Mouse (Mus musculus): ENCODE data around the gene Maml3. TPM values are rescaled to one million over a fixed set of nuclear protein-coding genes. Genes with fewer than 3 reads are reported as not detected.
A peak's percentile ranks its signal among the peaks of the same experiment; 100 is the strongest.

Gene Maml3
- polyA plus RNA-seq, 1 experiment: 3.1 TPM

DNA sequence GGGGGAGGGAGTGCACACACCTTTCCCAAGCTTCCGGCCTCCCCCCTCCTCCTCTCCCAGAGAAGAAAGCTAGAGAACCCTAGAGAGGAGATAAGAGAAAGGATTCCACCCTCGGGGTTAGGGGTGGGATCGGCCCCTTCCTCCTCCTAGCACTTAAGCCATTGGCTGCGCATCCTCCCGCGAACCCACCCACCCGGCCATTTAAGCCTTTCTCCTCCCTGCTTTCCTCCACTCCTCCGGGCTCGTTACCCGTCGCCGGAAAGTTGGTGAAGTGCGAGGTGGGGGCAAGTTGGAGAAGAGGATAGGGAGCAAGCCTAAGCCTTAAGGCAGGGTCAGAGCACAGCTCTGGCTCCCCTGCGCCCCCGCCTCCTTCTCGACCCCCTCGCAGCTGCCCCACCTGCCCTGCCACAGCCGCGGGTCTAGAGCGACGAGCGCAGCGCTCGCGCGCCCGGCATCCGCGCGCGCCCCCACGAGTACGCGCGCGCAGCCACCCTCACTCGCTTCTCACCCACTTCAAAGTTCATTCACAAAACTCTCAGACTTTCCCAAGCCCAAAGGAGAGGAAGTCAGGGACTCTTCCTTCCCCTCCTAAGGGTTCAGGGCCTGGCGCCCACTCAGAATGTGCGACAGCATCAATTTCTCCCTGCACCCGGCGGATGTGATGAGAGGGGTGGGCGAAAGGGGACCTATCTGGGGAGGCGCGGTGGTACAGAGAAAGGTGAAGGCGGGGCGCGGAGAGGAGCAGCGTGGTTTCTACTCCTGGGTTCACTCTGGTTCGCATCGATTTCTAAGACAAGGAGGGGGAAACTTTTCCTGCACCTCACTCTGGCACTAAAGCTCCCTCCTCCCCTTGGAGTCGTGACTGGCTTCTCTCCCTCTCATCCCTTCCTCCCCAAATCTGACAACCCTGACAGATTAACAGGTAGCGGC is 2.0 kb downstream of the Maml3 start:
- no peaks in the 10 kb centered on the region for H3K36me3 ChIP-seq (ENCODE audit: control insufficient read depth, insufficient read depth)
- no peaks in the 10 kb centered on the region for H3K27me3 ChIP-seq (ENCODE audit: control insufficient read depth, insufficient read depth, insufficient read length)
- H3K4me2 ChIP-seq (ENCODE audit: low read depth): peak overlapping the region; percentile 88
- peak overlapping the region; percentile 97 for H3K4me3 ChIP-seq
- TF ChIP-seq USF1 (IDR thresholded peaks at IDR 0.05; ENCODE audit: low read depth) (no peak), POLR2AphosphoS2 (IDR thresholded peaks at IDR 0.05; ENCODE audit: insufficient read length, low read depth) (peak; percentile 92), SRF (IDR thresholded peaks at IDR 0.05; ENCODE audit: control insufficient read depth, insufficient read length, low read depth) (no peak), REST (IDR thresholded peaks at IDR 0.05; ENCODE audit: insufficient read depth, insufficient read length) (no peak), MAX (IDR thresholded peaks at IDR 0.05; ENCODE audit: low read depth) (no peak), MYOG (IDR thresholded peaks at IDR 0.05; ENCODE audit: control insufficient read depth in 1 of 3, insufficient read depth in 1 of 3, insufficient read length in 2 of 3, low read depth in 2 of 3) (peak in 2 of 3 experiments; percentile 44 to 74), CEBPB (IDR thresholded peaks at IDR 0.05; ENCODE audit: insufficient read depth, poor library complexity, severe bottlenecking) (no peak), MYOD1 (IDR thresholded peaks at IDR 0.05; ENCODE audit: control insufficient read depth in 1 of 3, insufficient read length in 2 of 3, low read depth in 2 of 3) (peak in 1 of 3 experiments; percentile 66), POLR2A (IDR thresholded peaks at IDR 0.05; ENCODE audit: insufficient read length, low read depth) (peak; percentile 80), TCF12 (IDR thresholded peaks at IDR 0.05; ENCODE audit: insufficient read depth, poor library complexity, severe bottlenecking) (no peak), E2F4 (IDR thresholded peaks at IDR 0.05; ENCODE audit: insufficient read depth) (no peak), TCF3 (IDR thresholded peaks at IDR 0.05; ENCODE audit: insufficient read length, low read depth) (no peak)
- H3ac ChIP-seq (ENCODE audit: control insufficient read depth, insufficient read length): peak overlapping the region; percentile 94
- H3K79me2 ChIP-seq (ENCODE audit: control insufficient read depth, insufficient read depth): peaks cover 41% of the 10 kb centered on the region

DNA sequence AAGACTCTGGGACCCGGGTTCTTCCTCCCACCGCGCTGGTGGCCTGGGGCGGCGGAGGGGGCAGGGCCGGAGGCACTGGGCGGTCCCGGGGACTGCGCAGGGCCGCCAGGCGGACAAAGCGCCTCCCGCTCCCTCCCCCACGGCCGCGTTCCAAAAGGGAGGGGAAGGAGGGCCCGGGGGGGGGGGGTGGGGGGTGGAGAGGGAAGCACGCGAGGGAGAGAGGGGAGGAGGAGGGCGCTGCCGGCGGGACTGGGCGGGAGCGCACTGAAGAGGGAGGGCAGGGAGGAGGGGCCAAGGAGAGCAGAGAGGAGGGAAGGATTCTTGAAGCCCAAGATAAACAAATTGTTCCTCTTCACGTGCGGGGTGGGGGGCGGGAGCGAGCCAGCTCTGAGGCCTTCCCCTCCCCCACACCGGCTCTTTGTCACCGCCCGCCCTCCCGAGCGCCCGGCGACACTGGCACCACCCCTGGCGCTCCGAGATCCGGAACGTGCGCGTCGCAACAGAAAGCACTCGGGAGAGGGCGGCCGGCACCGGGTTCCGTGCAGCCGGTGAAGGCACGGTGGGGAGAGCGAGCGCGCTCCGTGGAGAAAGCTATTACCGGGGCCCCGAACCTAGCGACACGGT is 2.8 kb downstream of the Maml3 start:
- Histone ChIP-seq H3K79me2 (ENCODE audit: control insufficient read depth, insufficient read depth) (peaks cover 49% of the 10 kb centered on the region), H3ac (ENCODE audit: control insufficient read depth, insufficient read length) (peak overlapping the region; percentile 94), H3K4me2 (ENCODE audit: low read depth) (peak overlapping the region; percentile 99), H3K4me3 (peak overlapping the region; percentile 97), H3K27me3 (ENCODE audit: control insufficient read depth, insufficient read depth, insufficient read length) (no peaks in the 10 kb centered on the region), H3K36me3 (ENCODE audit: control insufficient read depth, insufficient read depth) (no peaks in the 10 kb centered on the region)
- TF ChIP-seq MYOD1 (IDR thresholded peaks at IDR 0.05; ENCODE audit: control insufficient read depth in 1 of 3, insufficient read length in 2 of 3, low read depth in 2 of 3): peak in 1 of 3 experiments; percentile 24
- no peak for TF ChIP-seq TCF3 (IDR thresholded peaks at IDR 0.05; ENCODE audit: insufficient read length, low read depth)
- no peak for TF ChIP-seq USF1 (IDR thresholded peaks at IDR 0.05; ENCODE audit: low read depth)
- no peak for TF ChIP-seq CEBPB (IDR thresholded peaks at IDR 0.05; ENCODE audit: insufficient read depth, poor library complexity, severe bottlenecking)
- peak; percentile 30 for TF ChIP-seq POLR2AphosphoS2 (IDR thresholded peaks at IDR 0.05; ENCODE audit: insufficient read length, low read depth)
- peak; percentile 54 for TF ChIP-seq POLR2A (IDR thresholded peaks at IDR 0.05; ENCODE audit: insufficient read length, low read depth)
- TF ChIP-seq REST (IDR thresholded peaks at IDR 0.05; ENCODE audit: insufficient read depth, insufficient read length): no peak
- TF ChIP-seq TCF12 (IDR thresholded peaks at IDR 0.05; ENCODE audit: insufficient read depth, poor library complexity, severe bottlenecking): no peak
- peak in 1 of 3 experiments; percentile 43 for TF ChIP-seq MYOG (IDR thresholded peaks at IDR 0.05; ENCODE audit: control insufficient read depth in 1 of 3, insufficient read depth in 1 of 3, insufficient read length in 2 of 3, low read depth in 2 of 3)

DNA sequence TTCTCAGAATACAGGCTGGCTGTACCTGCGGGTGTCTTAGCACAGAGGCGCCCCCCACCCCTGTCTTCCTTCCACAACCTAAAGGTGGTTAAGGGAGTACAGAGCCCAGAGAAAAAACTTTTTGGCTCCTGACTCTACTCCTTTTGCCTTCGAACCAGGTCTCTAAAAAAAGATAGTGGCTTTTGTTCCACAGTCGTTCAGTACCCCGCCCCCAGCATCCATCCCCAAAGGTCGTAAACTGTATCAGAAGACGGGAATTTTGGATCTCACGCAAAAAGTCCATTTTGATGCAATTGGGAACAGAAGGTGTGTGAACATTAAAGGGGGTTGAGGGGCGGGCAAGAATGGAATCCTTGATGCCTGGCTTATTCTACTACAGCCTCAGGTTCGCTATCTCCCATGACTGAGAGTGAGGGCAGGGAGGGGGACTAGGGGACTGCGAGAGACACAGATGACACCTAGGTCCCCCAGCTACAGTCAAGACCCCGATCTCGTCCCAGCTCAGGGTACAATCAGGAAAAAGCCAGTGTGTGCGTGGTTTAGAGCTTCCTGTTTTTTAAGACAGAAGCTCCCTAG is 3.4 kb downstream of the Maml3 start:
- Histone ChIP-seq H3K4me2 (ENCODE audit: low read depth) (peak overlapping the region; percentile 99), H3ac (ENCODE audit: control insufficient read depth, insufficient read length) (peak overlapping the region; percentile 94), H3K79me2 (ENCODE audit: control insufficient read depth, insufficient read depth) (peaks cover 55% of the 10 kb centered on the region), H3K27me3 (ENCODE audit: control insufficient read depth, insufficient read depth, insufficient read length) (no peaks in the 10 kb centered on the region), H3K36me3 (ENCODE audit: control insufficient read depth, insufficient read depth) (no peaks in the 10 kb centered on the region), H3K4me3 (peak overlapping the region; percentile 97)
- TF ChIP-seq REST (IDR thresholded peaks at IDR 0.05; ENCODE audit: insufficient read depth, insufficient read length) (no peak), MYOG (IDR thresholded peaks at IDR 0.05; ENCODE audit: control insufficient read depth in 1 of 3, insufficient read depth in 1 of 3, insufficient read length in 2 of 3, low read depth in 2 of 3) (no peak), MAX (IDR thresholded peaks at IDR 0.05; ENCODE audit: low read depth) (no peak), SRF (IDR thresholded peaks at IDR 0.05; ENCODE audit: control insufficient read depth, insufficient read length, low read depth) (no peak), POLR2A (IDR thresholded peaks at IDR 0.05; ENCODE audit: insufficient read length, low read depth) (no peak)

DNA sequence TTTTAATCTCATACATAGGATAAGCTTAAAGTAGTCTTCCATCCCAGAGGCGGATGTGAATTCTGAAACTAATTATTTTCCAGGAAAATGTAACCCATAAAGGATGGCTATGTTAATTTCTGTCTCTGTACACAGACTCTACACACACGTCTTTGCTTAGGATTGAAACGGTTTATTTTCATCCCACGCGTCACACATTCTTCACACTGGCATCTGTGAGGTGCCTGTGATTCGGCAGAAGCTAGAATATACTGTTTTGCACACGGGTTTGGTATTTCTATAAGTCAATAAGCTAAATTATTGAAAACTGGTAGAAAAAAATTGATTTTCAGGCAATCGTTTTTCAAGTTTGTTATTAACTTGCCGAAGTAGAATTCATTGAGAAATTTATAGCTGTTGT is 4.0 kb downstream of the Maml3 start:
- H3K27me3 ChIP-seq (ENCODE audit: control insufficient read depth, insufficient read depth, insufficient read length): no peaks in the 10 kb centered on the region
- H3K4me2 ChIP-seq (ENCODE audit: low read depth): peak overlapping the region; percentile 99
- H3K36me3 ChIP-seq (ENCODE audit: control insufficient read depth, insufficient read depth): no peaks in the 10 kb centered on the region
- no peak overlapping the region for H3ac ChIP-seq (ENCODE audit: control insufficient read depth, insufficient read length)
- H3K4me3 ChIP-seq: peak overlapping the region; percentile 97
- TF ChIP-seq POLR2AphosphoS2 (IDR thresholded peaks at IDR 0.05; ENCODE audit: insufficient read length, low read depth) (no peak), TCF12 (IDR thresholded peaks at IDR 0.05; ENCODE audit: insufficient read depth, poor library complexity, severe bottlenecking) (no peak), MYOG (IDR thresholded peaks at IDR 0.05; ENCODE audit: control insufficient read depth in 1 of 3, insufficient read depth in 1 of 3, insufficient read length in 2 of 3, low read depth in 2 of 3) (no peak), REST (IDR thresholded peaks at IDR 0.05; ENCODE audit: insufficient read depth, insufficient read length) (no peak), SRF (IDR thresholded peaks at IDR 0.05; ENCODE audit: control insufficient read depth, insufficient read length, low read depth) (no peak), USF1 (IDR thresholded peaks at IDR 0.05; ENCODE audit: low read depth) (no peak), MAX (IDR thresholded peaks at IDR 0.05; ENCODE audit: low read depth) (no peak), POLR2A (IDR thresholded peaks at IDR 0.05; ENCODE audit: insufficient read length, low read depth) (no peak), E2F4 (IDR thresholded peaks at IDR 0.05; ENCODE audit: insufficient read depth) (no peak), CEBPB (IDR thresholded peaks at IDR 0.05; ENCODE audit: insufficient read depth, poor library complexity, severe bottlenecking) (no peak), MYOD1 (IDR thresholded peaks at IDR 0.05; ENCODE audit: control insufficient read depth in 1 of 3, insufficient read length in 2 of 3, low read depth in 2 of 3) (no peak), TCF3 (IDR thresholded peaks at IDR 0.05; ENCODE audit: insufficient read length, low read depth) (no peak)
- peaks cover 60% of the 10 kb centered on the region for H3K79me2 ChIP-seq (ENCODE audit: control insufficient read depth, insufficient read depth)

Data from myocyte (in vitro differentiated cells).